Mouse (Mus musculus) hindbrain, embryonic 14.5 days (tissue): ENCODE data around the gene Gtf2h3. TPM values are rescaled to one million over a fixed set of nuclear protein-coding genes. Genes with fewer than 3 reads are reported as not detected.
A peak's percentile ranks its signal among the peaks of the same experiment; 100 is the strongest.

Source experiments
- ATAC-seq: fragments of 200-750 bp; cut with Nextera tagmentation; 2 replicates; pipeline ENCODE4 v1.8.0; 2017; ENCODE audit warnings: moderate number of reproducible peaks, mild to moderate bottlenecking, moderate TSS enrichment, moderate library complexity; ENCODE audit not compliant: low FRiP score
- DNase-seq: peaks from one replicate; pipeline ENCODE4 v3.0.0-alpha.2; 2015; ENCODE audit warnings: low spot score
- H3K27ac ChIP-seq: fragments of 300-500 bp; sonication (generic); 2 replicates; pipeline ENCODE4 v1.5.1; 2014; ENCODE audit warnings: mild to moderate bottlenecking, moderate library complexity
- H3K27me3 ChIP-seq: fragments of 300-500 bp; sonication (generic); 2 replicates; pipeline ENCODE4 v1.6.1; 2014; ENCODE audit warnings: mild to moderate bottlenecking, low read length, mixed read lengths; ENCODE audit not compliant: control insufficient read depth, insufficient read depth
- H3K36me3 ChIP-seq: fragments of 300-500 bp; sonication (generic); replicated peaks from 2 replicates; pipeline ENCODE4 v1.6.1; 2014; ENCODE audit not compliant: control insufficient read depth, insufficient read depth
- H3K4me1 ChIP-seq: fragments of 300-500 bp; sonication (generic); replicated peaks from 2 replicates; pipeline ENCODE4 v1.6.1; 2014; ENCODE audit warnings: antibody characterized with exemption, low read length, mixed read lengths; ENCODE audit not compliant: control insufficient read depth, insufficient read depth
- H3K4me2 ChIP-seq: fragments of 300-500 bp; sonication (generic); replicated peaks from 2 replicates; pipeline ENCODE4 v1.6.1; 2014; ENCODE audit warnings: mild to moderate bottlenecking, moderate library complexity
- H3K4me3 ChIP-seq: fragments of 300-500 bp; sonication (generic); replicated peaks from 2 replicates; pipeline ENCODE4 v1.5.1; 2014; ENCODE audit warnings: mild to moderate bottlenecking, low read length
- H3K9ac ChIP-seq: fragments of 300-500 bp; sonication (generic); 2 replicates; pipeline ENCODE4 v1.6.1; 2014
- H3K9me3 ChIP-seq: fragments of 300-500 bp; sonication (generic); 2 replicates; pipeline ENCODE4 v1.6.1; 2016; ENCODE audit warnings: low read length; ENCODE audit not compliant: control insufficient read depth
- WGBS: fragments of 180-500 bp; shearing (Covaris S2); extraction: QIAGEN DNeasy Blood & Tissue Kit; methylation state at CpG from one replicate; pipeline ENCODE4 v1.1.7; 2014; 5-methylcytosine and 5-hydroxymethylcytosine counted together
- polyA plus RNA-seq: library from polyadenylated mRNA; unstranded; fragments of >200 nt; fragmentation: Nextera tagmentation; extraction: Ambion mirVana; gene quantifications from 2 replicates; pipeline ENCODE4 v1.2.1, GENCODE M21; 2014

Gtf2h3 gene
- polyA plus RNA-seq, 1 experiment from 2014 or later = 48.0 TPM

GRCm38 (mm10) chr5:124602349-124602748, 23.4 kb downstream of the Gtf2h3 start:
- peaks cover 13% of the 10 kb centered on the region; the same call in 1 of the 2 replicates for H3K4me1 ChIP-seq
- no peaks in the 10 kb centered on the region for H3K9me3 ChIP-seq
- no peak overlapping the region for H3K4me2 ChIP-seq
- H3K9ac ChIP-seq = no peak overlapping the region
- ATAC-seq = no peak
- 78% methylated on average over 5 of the region's 5 CpGs for WGBS
- peaks cover 30% of the 10 kb centered on the region for H3K36me3 ChIP-seq
- H3K27ac ChIP-seq = no peak overlapping the region
- no peak overlapping the region for H3K4me3 ChIP-seq
- H3K27me3 ChIP-seq = no peaks in the 10 kb centered on the region
- DNase-seq = peak; percentile 61

- no peak for ATAC-seq
- no peak overlapping the region for H3K9ac ChIP-seq
- 92% methylated on average over 4 of the region's 4 CpGs for WGBS
- H3K27ac ChIP-seq = no peak overlapping the region
- no peaks in the 10 kb centered on the region for H3K9me3 ChIP-seq
- no peak for DNase-seq
- H3K4me2 ChIP-seq = no peak overlapping the region
- peaks cover 42% of the 10 kb centered on the region for H3K36me3 ChIP-seq
- no peaks in the 10 kb centered on the region for H3K27me3 ChIP-seq
- H3K4me1 ChIP-seq = peaks cover 5% of the 10 kb centered on the region; the same call in 1 of the 2 replicates
- H3K4me3 ChIP-seq = no peak overlapping the region
These were observed 25.4 kb downstream of the Gtf2h3 start for GRCm38 (mm10) chr5:124604296-124604695.

GRCm38 (mm10) chr5:124605041-124605622, 26.2 kb downstream of the Gtf2h3 start:
- Histone ChIP-seq H3K4me3 (no peak overlapping the region), H3K4me1 (no peaks in the 10 kb centered on the region), H3K36me3 (peaks cover 44% of the 10 kb centered on the region), H3K9ac (no peak overlapping the region), H3K9me3 (no peaks in the 10 kb centered on the region), H3K4me2 (no peak overlapping the region), H3K27ac (no peak overlapping the region), H3K27me3 (no peaks in the 10 kb centered on the region)
- DNase-seq (no peak), ATAC-seq (no peak)
- 90% methylated on average over 17 of the region's 17 CpGs for WGBS

- ATAC-seq (no peak), DNase-seq (no peak)
- 77% methylated on average over 10 of the region's 10 CpGs for WGBS
- no peak overlapping the region for H3K9ac ChIP-seq
- H3K4me1 ChIP-seq = no peaks in the 10 kb centered on the region
- no peak overlapping the region for H3K4me3 ChIP-seq
- no peaks in the 10 kb centered on the region for H3K9me3 ChIP-seq
- no peak overlapping the region for H3K4me2 ChIP-seq
- H3K36me3 ChIP-seq = peaks cover 55% of the 10 kb centered on the region
- H3K27ac ChIP-seq = no peak overlapping the region
- H3K27me3 ChIP-seq = no peaks in the 10 kb centered on the region
These were observed 32.0 kb downstream of the Gtf2h3 start for GRCm38 (mm10) chr5:124610965-124611364.

GRCm38 (mm10) chr5:124614709-124615108, 35.8 kb downstream of the Gtf2h3 start:
- H3K9me3 ChIP-seq = no peaks in the 10 kb centered on the region
- H3K4me2 ChIP-seq = no peak overlapping the region
- 94% methylated on average over 11 of the region's 11 CpGs for WGBS
- ATAC-seq = no peak
- H3K4me3 ChIP-seq = no peak overlapping the region
- H3K4me1 ChIP-seq = no peaks in the 10 kb centered on the region
- H3K27ac ChIP-seq = no peak overlapping the region
- no peak for DNase-seq
- H3K9ac ChIP-seq = no peak overlapping the region
- peaks cover 58% of the 10 kb centered on the region for H3K36me3 ChIP-seq
- H3K27me3 ChIP-seq = no peaks in the 10 kb centered on the region

GRCm38 (mm10) chr5:124618711-124619110, 39.8 kb downstream of the Gtf2h3 start:
- H3K9ac ChIP-seq = no peak overlapping the region
- 86% methylated on average over 10 of the region's 10 CpGs for WGBS
- H3K27ac ChIP-seq = no peak overlapping the region
- no peak overlapping the region for H3K4me3 ChIP-seq
- no peaks in the 10 kb centered on the region for H3K9me3 ChIP-seq
- ATAC-seq (no peak), DNase-seq (no peak)
- H3K4me1 ChIP-seq = no peaks in the 10 kb centered on the region
- peaks cover 53% of the 10 kb centered on the region for H3K36me3 ChIP-seq
- H3K27me3 ChIP-seq = no peaks in the 10 kb centered on the region
- H3K4me2 ChIP-seq = no peak overlapping the region

GRCm38 (mm10) chr5:124621362-124621761, 42.4 kb downstream of the Gtf2h3 start:
- Histone ChIP-seq H3K4me1 (no peaks in the 10 kb centered on the region), H3K4me3 (no peak overlapping the region), H3K4me2 (no peak overlapping the region), H3K9me3 (no peaks in the 10 kb centered on the region), H3K9ac (no peak overlapping the region), H3K27me3 (no peaks in the 10 kb centered on the region), H3K27ac (no peak overlapping the region), H3K36me3 (peaks cover 64% of the 10 kb centered on the region)
- 69% methylated on average over 13 of the region's 13 CpGs for WGBS
- ATAC-seq (no peak), DNase-seq (no peak)

GRCm38 (mm10) chr5:124622890-124623289, 44.0 kb downstream of the Gtf2h3 start:
- H3K27me3 ChIP-seq = no peaks in the 10 kb centered on the region
- H3K4me3 ChIP-seq = no peak overlapping the region
- H3K9ac ChIP-seq = no peak overlapping the region
- H3K9me3 ChIP-seq = no peaks in the 10 kb centered on the region
- H3K36me3 ChIP-seq = peaks cover 61% of the 10 kb centered on the region
- H3K27ac ChIP-seq = no peak overlapping the region
- 85% methylated on average over 15 of the region's 15 CpGs for WGBS
- H3K4me1 ChIP-seq = peaks cover under 1% of the 10 kb centered on the region; the same call in 1 of the 2 replicates
- ATAC-seq = no peak
- DNase-seq = no peak
- H3K4me2 ChIP-seq = no peak overlapping the region

GRCm38 (mm10) chr5:124624291-124624690, 45.4 kb downstream of the Gtf2h3 start:
- no peak for ATAC-seq
- H3K4me1 ChIP-seq = peaks cover 6% of the 10 kb centered on the region; the same call in 1 of the 2 replicates
- DNase-seq = no peak
- no peaks in the 10 kb centered on the region for H3K27me3 ChIP-seq
- no peaks in the 10 kb centered on the region for H3K9me3 ChIP-seq
- no peak overlapping the region for H3K4me3 ChIP-seq
- H3K9ac ChIP-seq = no peak overlapping the region
- no peak overlapping the region for H3K27ac ChIP-seq
- H3K4me2 ChIP-seq = no peak overlapping the region
- 95% methylated on average over 9 of the region's 9 CpGs for WGBS
- peaks cover 52% of the 10 kb centered on the region for H3K36me3 ChIP-seq
